Mouse (Mus musculus) olfactory bulb, adult 2 months (tissue): ENCODE data around the gene Cd68.

ENCODE experiments used
- CTCF ChIP-seq: fragments of 200-500 bp; IDR thresholded peaks from 2 replicates; pipeline ENCODE4 v1.5.1; 2012; ENCODE audit warnings: low read depth, mild to moderate bottlenecking, low read length, moderate library complexity; ENCODE audit not compliant: insufficient read depth
- POLR2A ChIP-seq: fragments of 200-500 bp; IDR thresholded peaks from 2 replicates; pipeline ENCODE4 v1.6.1; 2012; ENCODE audit warnings: mild to moderate bottlenecking, low read depth, low read length, moderate library complexity; ENCODE audit not compliant: insufficient read depth

DNA sequence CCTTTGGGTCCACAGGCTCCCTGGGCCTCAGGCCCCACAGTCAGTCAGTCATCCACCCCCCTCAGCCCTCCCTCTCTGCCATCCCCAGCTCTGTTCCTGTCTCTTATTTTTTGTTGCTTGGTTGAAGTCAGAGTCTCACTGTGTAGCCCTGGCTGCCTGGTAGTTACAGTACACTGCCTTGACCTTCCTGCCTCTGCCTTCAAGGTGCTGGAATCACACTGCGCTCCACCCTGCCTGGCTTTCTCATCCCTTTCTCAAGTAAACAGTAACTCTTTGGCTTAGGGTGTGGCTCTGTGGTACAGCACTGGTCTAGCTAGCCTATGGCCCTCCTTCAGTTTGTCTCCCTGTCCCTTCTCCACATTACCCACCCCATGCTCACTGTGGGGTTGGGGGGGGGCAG is 23.9 kb upstream of the Cd68 start:
- no peak for TF ChIP-seq CTCF
- no peak for TF ChIP-seq POLR2A
